Mouse (Mus musculus) urinary bladder, postnatal 36 days (tissue): ENCODE data around the gene Btf3l4.

ENCODE experiments used
- DNase-seq, 2 experiments: peaks; one replicate each; pipeline ENCODE4 v3.0.0; 2022; ENCODE audit warnings: low spot score in 2 of 2, mixed read lengths in 1 of 2

Btf3l4 gene

GRCm38 (mm10) chr4:108832916-108833827 is at the start of gene Btf3l4:
Gene Btf3l4, minus strand, starts transcription at chr4:108833614.
- peak; percentile 80 to 89 for DNase-seq

GRCm38 (mm10) chr4:108878963-108879822 is 45.8 kb upstream of the Btf3l4 start, which contains the start of gene Rab3b:
Gene Rab3b, plus strand, starts transcription at chr4:108879063.
- DNase-seq, result peak; percentile 47 to 51

GRCm38 (mm10) chr4:108877901-108878300 is 44.5 kb upstream of the Btf3l4 start:
- no peak for DNase-seq

- no peak for DNase-seq
These were observed 40.3 kb upstream of the Btf3l4 start for GRCm38 (mm10) chr4:108873746-108874145.

- peak; percentile 72 to 78 for DNase-seq
These were observed 36.4 kb upstream of the Btf3l4 start for GRCm38 (mm10) chr4:108869730-108870374.

- no peak for DNase-seq
These were observed 33.4 kb upstream of the Btf3l4 start for GRCm38 (mm10) chr4:108866806-108867205.

- peak in 1 of 2 experiments; percentile 15 for DNase-seq
These were observed 15.1 kb upstream of the Btf3l4 start, which contains the start of gene A730015C16Rik for GRCm38 (mm10) chr4:108848505-108848848. Gene A730015C16Rik, minus strand, starts transcription at chr4:108848619.

- DNase-seq, result peak; percentile 66 to 83
These were observed 14.5 kb upstream of the Btf3l4 start, which contains the start of gene Kti12 for GRCm38 (mm10) chr4:108847715-108848504. Gene Kti12, plus strand, starts transcription at chr4:108847785.

- no peak for DNase-seq
These were observed 12.6 kb upstream of the Btf3l4 start for GRCm38 (mm10) chr4:108845824-108846569.

GRCm38 (mm10) chr4:108843336-108843735 is 9.9 kb upstream of the Btf3l4 start:
- DNase-seq, result no peak

GRCm38 (mm10) chr4:108841920-108842578 is 8.6 kb upstream of the Btf3l4 start:
- DNase-seq, result no peak

- no peak for DNase-seq
These were observed 4.6 kb upstream of the Btf3l4 start for GRCm38 (mm10) chr4:108838031-108838430.

- no peak for DNase-seq
These were observed 2.1 kb upstream of the Btf3l4 start for GRCm38 (mm10) chr4:108835496-108835895.

GRCm38 (mm10) chr4:108834971-108835311 is 1.5 kb upstream of the Btf3l4 start:
- peak in 1 of 2 experiments; percentile 7 for DNase-seq

GRCm38 (mm10) chr4:108834115-108834970 is 929 bp upstream of the Btf3l4 start, which contains the start of gene Txndc12:
Gene Txndc12, plus strand, starts transcription at chr4:108834601.
- DNase-seq, result peak; percentile 76 to 83

GRCm38 (mm10) chr4:108833828-108834114 is 357 bp upstream of the Btf3l4 start:
- no peak for DNase-seq

- DNase-seq, result no peak
These were observed 2.7 kb downstream of the Btf3l4 start for GRCm38 (mm10) chr4:108830698-108831097.

GRCm38 (mm10) chr4:108826643-108827042 is 6.8 kb downstream of the Btf3l4 start:
- DNase-seq, result no peak

GRCm38 (mm10) chr4:108826096-108826495 is 7.3 kb downstream of the Btf3l4 start:
- no peak for DNase-seq
